Mouse (Mus musculus) heart, embryonic 13.5 days (tissue): ENCODE data around the gene Mrm3. TPM values are rescaled to one million over a fixed set of nuclear protein-coding genes. Genes with fewer than 3 reads are reported as not detected.

Experiments
- ATAC-seq: fragments of 200-750 bp; cut with Nextera tagmentation; 2 replicates; pipeline ENCODE4 v1.8.0; 2017; ENCODE audit warnings: moderate TSS enrichment; ENCODE audit not compliant: insufficient number of reproducible peaks, low FRiP score, low TSS enrichment; ENCODE audit errors: extremely low read depth
- H3K27ac ChIP-seq: fragments of 300-500 bp; sonication (generic); replicated peaks from 2 replicates; pipeline ENCODE4 v1.5.1; 2015; ENCODE audit warnings: moderate library complexity, mild to moderate bottlenecking, inconsistent platforms
- H3K27me3 ChIP-seq: fragments of 300-500 bp; sonication (generic); replicated peaks from 2 replicates; pipeline ENCODE4 v1.6.1; 2015; ENCODE audit warnings: mild to moderate bottlenecking, inconsistent platforms
- H3K36me3 ChIP-seq: fragments of 300-500 bp; sonication (generic); 2 replicates; pipeline ENCODE4 v1.6.1; 2015; ENCODE audit warnings: mild to moderate bottlenecking, inconsistent platforms
- H3K4me1 ChIP-seq: fragments of 300-500 bp; sonication (generic); 2 replicates; pipeline ENCODE4 v1.6.1; 2015; ENCODE audit warnings: inconsistent platforms
- H3K4me2 ChIP-seq: fragments of 300-500 bp; sonication (generic); 2 replicates; pipeline ENCODE4 v1.6.1; 2015; ENCODE audit warnings: inconsistent platforms, mild to moderate bottlenecking, moderate library complexity
- H3K4me3 ChIP-seq: fragments of 300-500 bp; sonication (generic); 2 replicates; pipeline ENCODE4 v1.5.1; 2015; ENCODE audit warnings: moderate library complexity, mild to moderate bottlenecking, inconsistent platforms
- H3K9ac ChIP-seq: fragments of 300-500 bp; sonication (generic); 2 replicates; pipeline ENCODE4 v1.6.1; 2015; ENCODE audit warnings: inconsistent platforms, mild to moderate bottlenecking, moderate library complexity
- H3K9me3 ChIP-seq: fragments of 300-500 bp; sonication (generic); 2 replicates; pipeline ENCODE4 v1.6.1; 2016; ENCODE audit warnings: inconsistent platforms
- WGBS: fragments of 180-500 bp; shearing (Covaris S2); methylation state at CpG from one replicate; pipeline ENCODE4 v1.1.7; 2015; ENCODE audit warnings: mixed read lengths; 5-methylcytosine and 5-hydroxymethylcytosine counted together
- polyA plus RNA-seq: library from polyadenylated mRNA; unstranded; fragments of >200 nt; fragmentation: Nextera tagmentation; extraction: Ambion mirVana; gene quantifications from 2 replicates; pipeline ENCODE4 v1.2.1, GENCODE M21; 2015

Gene Mrm3
- polyA plus RNA-seq, 1 experiment from 2014 or later, result 21.1 TPM

GRCm38 (mm10) chr11:76216681-76217389, 26.7 kb upstream of the Mrm3 start:
- Histone ChIP-seq H3K9me3 (no peaks in the 10 kb centered on the region), H3K4me3 (peak overlapping the region; percentile 77), H3K9ac (peak overlapping the region; percentile 93), H3K4me2 (peak overlapping the region; percentile 78), H3K4me1 (peaks cover 21% of the 10 kb centered on the region), H3K27ac (peak overlapping the region; percentile 88), H3K27me3 (no peaks in the 10 kb centered on the region), H3K36me3 (peaks cover 52% of the 10 kb centered on the region)
- ATAC-seq, result no peak
- WGBS, result 3% methylated on average over 33 of the region's 33 CpGs

- Histone ChIP-seq H3K36me3 (peaks cover 52% of the 10 kb centered on the region), H3K4me1 (peaks cover 23% of the 10 kb centered on the region), H3K9me3 (no peaks in the 10 kb centered on the region), H3K27me3 (no peaks in the 10 kb centered on the region), H3K4me2 (peak within 1 kb of the TSS; percentile 78), H3K4me3 (peak within 1 kb of the TSS; percentile 77), H3K9ac (peak within 1 kb of the TSS; percentile 93), H3K27ac (peak within 1 kb of the TSS; percentile 88)
- ATAC-seq, result peak; percentile 95
- WGBS, result under 1% methylated on average over 35 of the region's 35 CpGs
Observed at GRCm38 (mm10) chr11:76217390-76217800, 26.1 kb upstream of the Mrm3 start, which contains the start of the genes Dbil5 and Gemin4. Gene Dbil5, plus strand, starts transcription at chr11:76217608. Gene Gemin4, minus strand, starts transcription at chr11:76217664.

GRCm38 (mm10) chr11:76224631-76225030, 18.9 kb upstream of the Mrm3 start:
- WGBS, result 84% methylated on average over 5 of the region's 5 CpGs
- H3K36me3 ChIP-seq, result peaks cover 70% of the 10 kb centered on the region

GRCm38 (mm10) chr11:76225051-76225450, 18.5 kb upstream of the Mrm3 start:
- no peak overlapping the region for H3K4me3 ChIP-seq
- H3K27me3 ChIP-seq, result no peaks in the 10 kb centered on the region
- H3K36me3 ChIP-seq, result peaks cover 68% of the 10 kb centered on the region
- no peak for ATAC-seq
- H3K9me3 ChIP-seq, result no peaks in the 10 kb centered on the region
- H3K4me1 ChIP-seq, result 0 out of 2 replicates have a peak, but pooled peaks cover 3% of the 10 kb centered on the region
- no peak overlapping the region for H3K4me2 ChIP-seq
- H3K9ac ChIP-seq, result no peak overlapping the region
- no peak overlapping the region for H3K27ac ChIP-seq

More at GRCm38 (mm10) chr11:76224631-76225030, 18.9 kb upstream of the Mrm3 start:
- Histone ChIP-seq H3K9ac (no peak overlapping the region), H3K4me3 (no peak overlapping the region), H3K9me3 (no peaks in the 10 kb centered on the region), H3K4me2 (no peak overlapping the region), H3K27ac (no peak overlapping the region), H3K27me3 (no peaks in the 10 kb centered on the region), H3K4me1 (0 out of 2 replicates have a peak, but pooled peaks cover 3% of the 10 kb centered on the region)
- ATAC-seq, result no peak

GRCm38 (mm10) chr11:76236136-76236535, 7.4 kb upstream of the Mrm3 start:
- Histone ChIP-seq H3K27me3 (no peaks in the 10 kb centered on the region), H3K4me3 (no peak overlapping the region), H3K4me2 (no peak overlapping the region), H3K36me3 (peaks cover 88% of the 10 kb centered on the region), H3K9me3 (no peaks in the 10 kb centered on the region), H3K9ac (no peak overlapping the region), H3K27ac (no peak overlapping the region), H3K4me1 (no peaks in the 10 kb centered on the region)
- ATAC-seq, result no peak
- 89% methylated on average over 3 of the region's 3 CpGs for WGBS

- H3K4me2 ChIP-seq, result no peak overlapping the region
- peaks cover 23% of the 10 kb centered on the region for H3K4me1 ChIP-seq
- H3K36me3 ChIP-seq, result peaks cover 52% of the 10 kb centered on the region
- 96% methylated on average over 2 of the region's 2 CpGs for WGBS
- no peak overlapping the region for H3K9ac ChIP-seq
- no peak overlapping the region for H3K4me3 ChIP-seq
- no peaks in the 10 kb centered on the region for H3K27me3 ChIP-seq
- H3K27ac ChIP-seq, result no peak overlapping the region
- H3K9me3 ChIP-seq, result no peaks in the 10 kb centered on the region
- no peak for ATAC-seq
Observed at GRCm38 (mm10) chr11:76239750-76240149, 3.8 kb upstream of the Mrm3 start.

- ATAC-seq, result no peak
- Histone ChIP-seq H3K4me2 (peak overlapping the region; percentile 95), H3K27ac (peak overlapping the region; percentile 55; the same call in 1 of the 2 replicates)
Observed at GRCm38 (mm10) chr11:76243811-76244546, 464 bp downstream of the Mrm3 start.

GRCm38 (mm10) chr11:76246439-76246838, 2.9 kb downstream of the Mrm3 start:
- no peaks in the 10 kb centered on the region for H3K27me3 ChIP-seq

More at GRCm38 (mm10) chr11:76243811-76244546, 464 bp downstream of the Mrm3 start:
- 2% methylated on average over 34 of the region's 34 CpGs for WGBS
- H3K27me3 ChIP-seq, result no peaks in the 10 kb centered on the region
- H3K4me3 ChIP-seq, result peak overlapping the region; percentile 89
- peaks cover 42% of the 10 kb centered on the region for H3K36me3 ChIP-seq
- H3K9me3 ChIP-seq, result no peaks in the 10 kb centered on the region
- peaks cover 29% of the 10 kb centered on the region for H3K4me1 ChIP-seq
- H3K9ac ChIP-seq, result peak overlapping the region; percentile 94

GRCm38 (mm10) chr11:76247239-76247638, 3.7 kb downstream of the Mrm3 start:
- WGBS, result 40% methylated on average over 2 of the region's 2 CpGs
- H3K9ac ChIP-seq, result no peak overlapping the region
- no peak for ATAC-seq
- no peaks in the 10 kb centered on the region for H3K9me3 ChIP-seq
- peaks cover 51% of the 10 kb centered on the region for H3K36me3 ChIP-seq
- peaks cover 20% of the 10 kb centered on the region for H3K4me1 ChIP-seq
- no peak overlapping the region for H3K4me3 ChIP-seq
- no peak overlapping the region for H3K4me2 ChIP-seq
- no peaks in the 10 kb centered on the region for H3K27me3 ChIP-seq
- H3K27ac ChIP-seq, result no peak overlapping the region

More at GRCm38 (mm10) chr11:76246439-76246838, 2.9 kb downstream of the Mrm3 start:
- no peak overlapping the region for H3K4me3 ChIP-seq
- no peak overlapping the region for H3K27ac ChIP-seq
- no peak overlapping the region for H3K9ac ChIP-seq
- H3K9me3 ChIP-seq, result no peaks in the 10 kb centered on the region
- H3K36me3 ChIP-seq, result peaks cover 50% of the 10 kb centered on the region
- peaks cover 28% of the 10 kb centered on the region for H3K4me1 ChIP-seq
- no peak overlapping the region for H3K4me2 ChIP-seq
- no peak for ATAC-seq

- Histone ChIP-seq H3K9me3 (no peaks in the 10 kb centered on the region), H3K4me3 (no peak overlapping the region), H3K27me3 (no peaks in the 10 kb centered on the region), H3K4me1 (no peaks in the 10 kb centered on the region; the same call in 1 of the 2 replicates), H3K4me2 (no peak overlapping the region), H3K27ac (no peak overlapping the region), H3K9ac (no peak overlapping the region), H3K36me3 (peaks cover 49% of the 10 kb centered on the region)
- WGBS, result 56% methylated on average over 3 of the region's 3 CpGs
- ATAC-seq, result no peak
Observed at GRCm38 (mm10) chr11:76252036-76252435, 8.5 kb downstream of the Mrm3 start.

GRCm38 (mm10) chr11:76253145-76253917, 9.8 kb downstream of the Mrm3 start:
- no peaks in the 10 kb centered on the region for H3K9me3 ChIP-seq
- no peak for ATAC-seq
- no peak overlapping the region for H3K4me3 ChIP-seq
- H3K27ac ChIP-seq, result no peak overlapping the region
- H3K36me3 ChIP-seq, result peaks cover 51% of the 10 kb centered on the region
- no peaks in the 10 kb centered on the region; the same call in 1 of the 2 replicates for H3K4me1 ChIP-seq
- WGBS, result 38% methylated on average over 5 of the region's 5 CpGs
- H3K27me3 ChIP-seq, result no peaks in the 10 kb centered on the region
- no peak overlapping the region for H3K4me2 ChIP-seq
- H3K9ac ChIP-seq, result no peak overlapping the region
